Mouse (Mus musculus) forebrain, postnatal 0 days (tissue): Measurements from ENCODE around the gene Snrnp35. TPM values are rescaled to one million over a fixed set of nuclear protein-coding genes. Genes with fewer than 3 reads are reported as not detected.

Experiments
- ATAC-seq: fragments of 200-750 bp; cut with Nextera tagmentation; 2 replicates; pipeline ENCODE4 v1.8.0; 2017; ENCODE audit warnings: mild to moderate bottlenecking, moderate library complexity
- DNase-seq: peaks from one replicate; pipeline ENCODE4 v3.0.0-alpha.2; 2015
- H3K27ac ChIP-seq: fragments of 300-500 bp; sonication (generic); 2 replicates; pipeline ENCODE4 v1.5.1; 2014; ENCODE audit warnings: low read depth, mild to moderate bottlenecking, antibody characterized with exemption, low read length, moderate library complexity, mixed read lengths
- H3K27me3 ChIP-seq: fragments of 300-500 bp; sonication (generic); 2 replicates; pipeline ENCODE4 v1.6.1; 2014; ENCODE audit warnings: mild to moderate bottlenecking, low read length, mixed read lengths; ENCODE audit not compliant: insufficient read depth
- H3K36me3 ChIP-seq: fragments of 300-500 bp; sonication (generic); 2 replicates; pipeline ENCODE4 v1.6.1; 2014; ENCODE audit warnings: mild to moderate bottlenecking, moderate library complexity; ENCODE audit not compliant: insufficient read depth
- H3K4me1 ChIP-seq: fragments of 300-500 bp; sonication (generic); 2 replicates; pipeline ENCODE4 v1.6.1; 2014; ENCODE audit warnings: antibody characterized with exemption; ENCODE audit not compliant: insufficient read depth
- H3K4me2 ChIP-seq: fragments of 300-500 bp; sonication (generic); 2 replicates; pipeline ENCODE4 v1.6.1; 2014; ENCODE audit warnings: low read depth, mild to moderate bottlenecking, moderate library complexity
- H3K4me3 ChIP-seq: fragments of 300-500 bp; sonication (generic); 2 replicates; pipeline ENCODE4 v1.5.1; 2014; ENCODE audit warnings: low read depth, low read length, mixed read lengths
- H3K9ac ChIP-seq: fragments of 300-500 bp; sonication (generic); 2 replicates; pipeline ENCODE4 v1.6.1; 2014; ENCODE audit warnings: mild to moderate bottlenecking
- H3K9me3 ChIP-seq: fragments of 300-500 bp; sonication (generic); 2 replicates; pipeline ENCODE4 v1.6.1; 2016; ENCODE audit warnings: low read length
- CTCF ChIP-seq: sonication (generic); IDR thresholded peaks from 2 replicates; pipeline ENCODE4 v1.5.1; 2016; ENCODE audit warnings: antibody characterized with exemption, control low read depth, low read depth
- WGBS: fragments of 180-500 bp; shearing (Covaris S2); extraction: QIAGEN DNeasy Blood & Tissue Kit; methylation state at CpG from one replicate; pipeline ENCODE4 v1.1.7; 2014; 5-methylcytosine and 5-hydroxymethylcytosine counted together
- polyA plus RNA-seq: library from polyadenylated mRNA; unstranded; fragments of >200 nt; fragmentation: Nextera tagmentation; extraction: Ambion mirVana; gene quantifications from 2 replicates; pipeline ENCODE4 v1.2.1, GENCODE M21; 2015
- total RNA-seq: library from RNA; depleted of rRNA; stranded (reverse); fragments of >200 nt; gene quantifications from 2 replicates; pipeline ENCODE4 v1.2.3, GENCODE M21; 2014; rRNA removed

Gene Snrnp35
- total and polyA plus RNA-seq, 2 experiments from 2014 or later: 16.0 to 17.7 TPM

GRCm38 (mm10) chr5:124536776-124537175 is 53.8 kb downstream of the Snrnp35 start:
- Histone ChIP-seq H3K4me1 (peaks cover 2% of the 10 kb centered on the region; the same call in 1 of the 2 replicates), H3K36me3 (no peaks in the 10 kb centered on the region), H3K4me2 (peak overlapping the region; percentile 19), H3K27ac (no peak overlapping the region), H3K4me3 (no peak overlapping the region), H3K9ac (no peak overlapping the region), H3K9me3 (no peaks in the 10 kb centered on the region), H3K27me3 (no peaks in the 10 kb centered on the region)
- ATAC-seq (no peak), DNase-seq (no peak)
- 6% methylated on average over 17 of the region's 17 CpGs for WGBS
- TF ChIP-seq CTCF: no peak

- no peaks in the 10 kb centered on the region for H3K9me3 ChIP-seq
These were observed 56.2 kb downstream of the Snrnp35 start for GRCm38 (mm10) chr5:124538813-124539792.

GRCm38 (mm10) chr5:124539905-124540304 is 57.0 kb downstream of the Snrnp35 start:
- 80% methylated on average over 4 of the region's 4 CpGs for WGBS
- no peak overlapping the region; the same call in 1 of the 2 replicates for H3K9ac ChIP-seq
- peaks cover 7% of the 10 kb centered on the region for H3K4me1 ChIP-seq
- H3K4me2 ChIP-seq: peak overlapping the region; percentile 34
- peak overlapping the region; percentile 67 for H3K27ac ChIP-seq
- DNase-seq (no peak), ATAC-seq (no peak)
- no peaks in the 10 kb centered on the region for H3K27me3 ChIP-seq
- peaks cover 10% of the 10 kb centered on the region for H3K36me3 ChIP-seq
- peak overlapping the region; percentile 76 for H3K4me3 ChIP-seq
- no peak for TF ChIP-seq CTCF
- no peaks in the 10 kb centered on the region for H3K9me3 ChIP-seq

More at GRCm38 (mm10) chr5:124538813-124539792, 56.2 kb downstream of the Snrnp35 start:
- Histone ChIP-seq H3K4me2 (no peak overlapping the region), H3K27ac (no peak overlapping the region), H3K27me3 (no peaks in the 10 kb centered on the region), H3K9ac (no peak overlapping the region), H3K4me1 (peaks cover 7% of the 10 kb centered on the region), H3K4me3 (no peak overlapping the region), H3K36me3 (peaks cover 3% of the 10 kb centered on the region)
- peak; percentile 51 for TF ChIP-seq CTCF
- 75% methylated on average over 14 of the region's 16 CpGs for WGBS
- DNase-seq: peak; percentile 26
- ATAC-seq: no peak

GRCm38 (mm10) chr5:124540383-124540786 is 57.5 kb downstream of the Snrnp35 start, which contains the start of gene Tmed2:
Tmed2 (plus strand) TSS chr5:124540695.
- peak; percentile 48 for TF ChIP-seq CTCF
- Histone ChIP-seq H3K27me3 (no peaks in the 10 kb centered on the region), H3K36me3 (peaks cover 14% of the 10 kb centered on the region), H3K9ac (peak within 1 kb of the TSS; percentile 66), H3K27ac (peak within 1 kb of the TSS; percentile 72), H3K9me3 (no peaks in the 10 kb centered on the region), H3K4me3 (peak within 1 kb of the TSS; percentile 76), H3K4me2 (peak within 1 kb of the TSS; percentile 82), H3K4me1 (peaks cover 7% of the 10 kb centered on the region)
- DNase-seq: peak; percentile 98
- 2% methylated on average over 35 of the region's 35 CpGs for WGBS
- peak; percentile 98 for ATAC-seq

Other genes starting within 250 kb of the Snrnp35 start
- gene Pitpnm2, start 233.4 kb upstream of the Snrnp35 start, total RNA-seq: 33.8 and 38.4 TPM in 2 replicates
- 9.2 and 10.1 TPM in 2 replicates for gene Pitpnm2, start 233.4 kb upstream of the Snrnp35 start, polyA plus RNA-seq
- gene Mphosph9, start 155.2 kb upstream of the Snrnp35 start, total RNA-seq: 15.0 and 23.6 TPM in 2 replicates
- 4.5 and 7.8 TPM in 2 replicates for gene Mphosph9, start 155.2 kb upstream of the Snrnp35 start, polyA plus RNA-seq
- 14.1 and 15.2 TPM in 2 replicates for gene 2810006K23Rik, start 155.0 kb upstream of the Snrnp35 start, total RNA-seq
- 9.1 and 9.2 TPM in 2 replicates for gene 2810006K23Rik, start 155.0 kb upstream of the Snrnp35 start, polyA plus RNA-seq
- gene Cdk2ap1, start 120.1 kb upstream of the Snrnp35 start, total RNA-seq: 178 and 183 TPM in 2 replicates
- gene Cdk2ap1, start 120.1 kb upstream of the Snrnp35 start, polyA plus RNA-seq: 101 and 115 TPM in 2 replicates
- gene Sbno1, start 57.1 kb upstream of the Snrnp35 start, total RNA-seq: 41.7 and 52.1 TPM in 2 replicates
- gene Sbno1, start 57.1 kb upstream of the Snrnp35 start, polyA plus RNA-seq: 44.1 and 70.4 TPM in 2 replicates
- 43.4 and 45.0 TPM in 2 replicates for gene Kmt5a, start 43.2 kb upstream of the Snrnp35 start, total RNA-seq
- gene Kmt5a, start 43.2 kb upstream of the Snrnp35 start, polyA plus RNA-seq: 21.2 and 23.6 TPM in 2 replicates
- 37.9 and 38.2 TPM in 2 replicates for gene Rilpl2, start 4.8 kb upstream of the Snrnp35 start, total RNA-seq
- gene Rilpl2, start 4.8 kb upstream of the Snrnp35 start, polyA plus RNA-seq: 39.4 and 41.2 TPM in 2 replicates
- 11.8 and 14.4 TPM in 2 replicates for gene Rilpl1, start 48.3 kb downstream of the Snrnp35 start, total RNA-seq
- gene Rilpl1, start 48.3 kb downstream of the Snrnp35 start, polyA plus RNA-seq: 9.0 and 10.0 TPM in 2 replicates
- 279 and 319 TPM in 2 replicates for gene Tmed2, start 57.6 kb downstream of the Snrnp35 start, total RNA-seq
- gene Tmed2, start 57.6 kb downstream of the Snrnp35 start, polyA plus RNA-seq: 354 and 380 TPM in 2 replicates
- gene Ddx55, start 69.7 kb downstream of the Snrnp35 start, total RNA-seq: 23.2 and 24.0 TPM in 2 replicates
- 13.6 and 20.1 TPM in 2 replicates for gene Ddx55, start 69.7 kb downstream of the Snrnp35 start, polyA plus RNA-seq
- 39.9 and 55.1 TPM in 2 replicates for gene Eif2b1, start 96.0 kb downstream of the Snrnp35 start, total RNA-seq
- 59.3 and 64.1 TPM in 2 replicates for gene Eif2b1, start 96.0 kb downstream of the Snrnp35 start, polyA plus RNA-seq
- gene Gtf2h3, start 96.0 kb downstream of the Snrnp35 start, total RNA-seq: 33.2 and 38.9 TPM in 2 replicates
- gene Gtf2h3, start 96.0 kb downstream of the Snrnp35 start, polyA plus RNA-seq: 26.1 and 35.0 TPM in 2 replicates
- 18.0 and 21.2 TPM in 2 replicates for gene Atp6v0a2, start 145.4 kb downstream of the Snrnp35 start, total RNA-seq
- 13.9 and 20.1 TPM in 2 replicates for gene Atp6v0a2, start 145.4 kb downstream of the Snrnp35 start, polyA plus RNA-seq
- gene Dnah10, start 242.0 kb downstream of the Snrnp35 start, total RNA-seq: 1.0 and 1.2 TPM in 2 replicates
- 0.11 and 0.30 TPM in 2 replicates for gene Dnah10, start 242.0 kb downstream of the Snrnp35 start, polyA plus RNA-seq